Mouse (Mus musculus) kidney, adult 9 months (tissue): ENCODE data around the gene Kalrn.

Experiments
- DNase-seq: peaks from one replicate; pipeline ENCODE4 v3.0.0; 2022

Kalrn gene

DNA sequence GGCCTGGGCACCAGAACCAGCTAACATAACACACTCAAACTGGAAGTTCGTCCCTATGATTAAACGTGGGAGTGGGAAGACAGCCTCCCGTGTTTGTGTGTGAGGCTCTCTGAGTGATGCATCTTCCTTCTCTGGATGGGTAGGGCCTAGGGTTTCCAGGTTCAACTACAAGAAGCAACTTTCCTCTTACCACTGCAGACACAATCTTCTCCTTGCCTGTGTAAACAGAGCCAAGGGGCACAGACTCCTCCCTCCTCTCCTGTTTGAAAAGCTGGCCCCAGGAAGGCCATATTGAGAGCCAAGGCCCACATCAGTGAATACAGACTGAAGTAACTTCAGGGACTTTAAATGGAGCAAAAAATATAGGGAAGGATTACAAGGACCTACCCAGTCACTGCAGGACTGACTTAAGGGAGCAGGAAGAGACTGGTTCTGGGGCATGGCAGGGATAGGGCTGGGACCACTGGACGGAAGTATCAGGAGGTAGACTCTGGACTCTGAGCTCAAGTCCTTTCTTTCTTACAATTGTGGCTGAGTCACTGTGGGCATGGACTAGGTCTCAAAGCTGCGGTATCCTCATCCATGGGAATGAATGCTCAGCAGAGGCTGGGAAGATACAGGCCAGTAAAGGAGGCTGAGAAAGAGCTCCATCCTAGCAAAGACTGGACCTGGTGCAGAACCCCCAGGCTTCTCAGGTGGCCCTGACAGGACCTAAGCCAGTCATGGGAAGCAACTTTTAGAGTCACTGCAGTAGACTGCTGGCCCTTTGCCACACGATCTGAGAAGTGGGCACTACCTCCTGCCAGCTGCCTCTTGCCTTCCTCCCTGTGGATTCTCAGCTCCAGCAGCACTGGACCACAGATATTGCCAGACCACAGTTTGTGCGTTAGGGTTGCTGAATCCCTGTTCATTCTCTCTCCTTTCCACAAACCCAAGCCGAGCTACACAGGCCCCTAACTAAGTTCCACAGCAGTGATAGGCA is 228.1 kb downstream of the Kalrn start:
- peak; percentile 42 for DNase-seq

DNA sequence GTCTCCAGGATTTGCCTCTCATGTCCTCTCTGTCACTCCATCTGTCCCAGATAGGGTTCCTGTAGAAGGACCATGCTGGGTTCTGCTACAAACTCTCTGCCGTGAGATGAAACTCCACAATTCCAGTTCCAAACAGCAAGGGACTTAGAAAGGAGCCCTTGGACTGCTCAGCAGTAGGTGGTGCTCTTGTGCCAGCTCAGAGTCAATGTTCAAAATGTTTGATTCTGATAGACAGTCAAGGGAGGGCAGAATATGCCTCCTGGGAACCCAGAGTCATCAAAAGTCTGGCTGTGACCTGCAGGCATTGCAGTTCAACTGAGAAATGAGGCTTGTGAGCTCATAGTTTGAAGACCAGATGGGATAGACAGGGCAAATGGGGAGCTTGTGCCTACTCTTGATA is 229.4 kb downstream of the Kalrn start:
- peak; percentile 81 for DNase-seq

DNA sequence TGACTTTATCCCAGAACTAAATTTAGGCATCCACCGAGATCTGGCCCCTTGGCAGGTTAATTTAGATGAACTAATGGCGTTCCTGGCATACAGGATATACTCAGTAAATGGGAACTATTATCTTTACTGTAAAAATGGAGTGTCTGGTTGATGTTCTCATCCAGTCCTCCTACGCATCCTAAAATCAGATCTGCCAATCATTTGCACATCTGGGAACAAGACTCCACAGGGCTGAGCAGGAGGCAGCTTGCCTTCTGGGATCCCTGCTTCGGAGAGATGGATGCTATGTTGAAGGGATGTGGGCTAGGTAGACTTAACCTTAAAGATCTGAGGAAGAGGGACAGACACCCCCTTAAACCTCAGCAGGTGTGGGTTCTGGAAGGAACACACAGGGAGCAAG is 230.2 kb downstream of the Kalrn start:
- DNase-seq, result no peak

DNA sequence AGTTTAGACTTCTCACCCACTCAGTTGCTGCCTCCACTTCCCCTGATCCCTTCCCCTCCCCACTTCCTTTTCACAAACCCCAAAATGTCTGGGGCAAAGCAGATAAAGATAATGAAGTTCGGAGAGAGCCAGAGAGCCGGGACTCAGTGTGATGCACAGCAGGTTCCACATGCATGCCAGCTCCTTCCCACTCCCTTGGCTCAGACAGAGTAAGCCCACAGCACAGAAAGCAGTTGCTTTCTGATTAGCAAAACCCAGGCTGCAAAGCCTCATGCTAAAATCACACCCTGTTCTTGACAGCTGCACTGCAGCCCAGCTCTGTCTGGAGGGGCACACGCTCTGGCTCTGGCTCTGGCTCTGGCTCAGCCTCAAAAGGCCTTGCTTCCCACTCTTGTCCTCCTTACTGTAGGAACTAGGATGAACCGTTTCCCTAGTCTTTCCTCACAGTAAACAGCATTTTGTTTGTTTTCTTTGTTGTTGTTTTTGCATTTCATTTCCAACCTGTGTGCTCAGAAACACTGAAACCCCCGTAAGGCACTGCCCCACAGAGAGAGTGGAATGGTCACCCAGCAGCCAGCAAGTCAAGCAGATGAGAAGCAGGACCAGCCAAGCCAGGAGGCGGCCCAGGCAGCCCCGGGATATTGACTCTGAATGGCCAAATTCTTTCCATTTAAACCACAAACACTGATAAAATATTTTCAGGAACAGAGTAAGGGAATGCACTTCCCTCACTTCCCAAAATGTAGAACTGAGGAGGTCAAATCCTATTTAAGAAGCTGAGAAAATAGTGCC is 230.8 kb downstream of the Kalrn start:
- DNase-seq, result no peak

DNA sequence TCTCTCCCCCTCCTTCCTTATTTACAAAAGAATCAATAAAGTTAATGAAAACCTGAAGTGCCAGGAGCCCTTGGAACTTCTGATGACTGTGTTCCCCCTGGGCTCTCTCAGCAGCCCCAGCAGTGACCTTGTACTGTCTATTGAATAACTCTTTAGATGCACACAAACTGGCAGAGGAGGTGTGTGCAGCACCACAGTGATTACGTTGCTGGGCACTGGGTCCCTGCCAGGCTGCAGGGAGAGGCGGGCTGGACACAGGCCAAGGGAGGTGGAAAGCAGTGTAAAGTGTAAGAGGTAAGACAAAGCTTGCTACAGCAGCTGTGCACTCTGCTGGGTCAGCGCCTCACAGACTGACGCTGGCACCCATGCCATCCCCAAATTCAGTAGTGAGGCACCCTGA is 238.4 kb downstream of the Kalrn start:
- peak; percentile 63 for DNase-seq

DNA sequence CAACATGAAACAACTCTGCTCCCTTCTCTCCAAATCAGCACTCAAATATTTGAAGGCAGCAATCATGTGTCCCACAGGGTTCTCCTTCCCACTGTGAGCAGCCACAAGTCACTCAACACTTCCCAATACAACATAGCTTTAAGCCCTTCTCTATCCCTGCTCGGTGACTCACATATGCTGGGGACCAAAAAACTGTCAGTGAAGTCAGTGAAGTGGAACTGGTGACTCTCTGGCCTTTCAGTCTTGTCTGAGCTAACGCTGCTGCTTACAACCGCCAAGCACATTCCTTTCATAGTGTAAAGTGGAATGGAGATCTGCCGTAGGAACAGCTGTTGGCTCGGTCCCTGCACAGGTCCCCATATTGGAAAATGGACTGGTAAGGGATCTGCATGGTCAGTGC is 241.7 kb downstream of the Kalrn start:
- no peak for DNase-seq

DNA sequence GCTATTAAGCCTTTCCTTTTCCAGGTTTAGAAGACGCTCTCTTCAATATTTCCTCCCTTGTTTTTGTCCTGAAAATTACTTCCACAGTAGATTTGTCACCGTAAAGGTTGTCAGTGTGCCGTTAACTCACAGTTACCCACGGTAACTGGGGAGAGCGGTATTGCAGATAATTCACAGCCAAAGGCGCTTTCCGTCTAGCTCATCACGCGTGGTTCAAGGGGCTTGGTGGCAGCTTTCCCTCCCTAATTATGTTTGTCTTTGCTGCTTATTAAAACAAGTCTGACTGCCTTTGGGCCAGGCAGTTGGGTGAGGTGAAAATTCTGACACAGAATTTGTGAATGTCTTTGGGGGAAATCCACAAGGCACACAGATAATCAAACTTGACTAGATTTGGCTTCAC is 243.5 kb downstream of the Kalrn start:
- DNase-seq, result no peak

DNA sequence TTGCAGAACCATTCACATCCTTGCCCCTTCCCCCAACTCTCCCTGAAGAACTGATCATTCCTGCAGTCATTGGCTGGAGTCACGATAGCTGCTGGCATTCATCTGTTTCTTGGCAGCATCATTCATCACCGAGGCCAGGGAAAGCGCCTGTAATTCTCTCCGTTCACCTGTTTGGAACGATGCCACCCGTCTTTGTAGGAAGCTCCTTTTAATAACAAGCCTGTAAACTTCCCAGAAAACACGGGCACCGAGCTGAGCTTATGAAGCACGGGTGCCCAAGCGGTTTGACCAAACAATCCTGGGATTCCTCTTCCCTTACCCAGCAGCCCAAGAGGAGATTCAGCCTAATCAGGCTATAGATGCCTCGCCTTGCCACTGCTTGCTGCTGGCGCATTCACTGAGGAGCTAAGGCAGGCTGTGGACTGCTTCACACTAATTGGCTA is 243.9 kb downstream of the Kalrn start:
- DNase-seq, result no peak

DNA sequence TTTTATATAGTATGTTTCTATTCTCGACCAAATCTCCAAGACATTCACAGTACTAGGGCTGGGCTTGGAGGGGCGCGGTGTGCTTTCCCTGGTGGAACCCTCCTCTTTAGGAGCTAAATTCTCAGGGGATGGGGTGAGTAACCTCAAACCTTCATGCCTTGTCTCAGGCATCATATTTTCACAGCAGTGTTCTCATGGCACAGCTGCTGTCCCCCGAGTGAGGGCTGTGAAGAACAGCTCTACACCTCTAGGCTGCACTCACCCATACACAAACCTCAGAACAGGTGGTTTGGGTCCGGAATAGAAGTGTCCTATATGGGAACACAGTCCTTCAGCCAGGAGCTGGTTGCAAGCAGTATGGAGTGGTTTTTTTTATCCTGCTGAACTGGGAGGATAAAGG is 245.4 kb downstream of the Kalrn start:
- no peak for DNase-seq

DNA sequence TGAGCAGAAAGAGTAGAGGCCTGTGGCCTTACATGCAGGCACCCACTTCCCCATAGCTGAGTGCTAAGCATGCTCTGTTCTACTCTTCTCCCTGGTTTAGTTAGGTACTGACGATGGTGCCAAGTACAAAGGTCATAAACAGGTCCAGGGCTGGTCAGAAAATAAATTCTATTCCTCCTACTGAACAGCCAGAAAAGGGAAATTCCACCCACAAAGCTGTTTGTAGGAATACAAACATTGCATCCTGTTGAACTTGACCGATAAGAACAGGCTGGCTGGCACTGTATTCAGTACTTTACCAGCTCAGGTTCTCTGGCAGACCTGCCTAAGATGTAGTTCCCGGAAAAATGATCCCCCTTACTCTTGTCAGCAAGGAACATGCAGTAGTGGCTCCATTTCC is 247.5 kb downstream of the Kalrn start:
- DNase-seq, result peak; percentile 73

DNA sequence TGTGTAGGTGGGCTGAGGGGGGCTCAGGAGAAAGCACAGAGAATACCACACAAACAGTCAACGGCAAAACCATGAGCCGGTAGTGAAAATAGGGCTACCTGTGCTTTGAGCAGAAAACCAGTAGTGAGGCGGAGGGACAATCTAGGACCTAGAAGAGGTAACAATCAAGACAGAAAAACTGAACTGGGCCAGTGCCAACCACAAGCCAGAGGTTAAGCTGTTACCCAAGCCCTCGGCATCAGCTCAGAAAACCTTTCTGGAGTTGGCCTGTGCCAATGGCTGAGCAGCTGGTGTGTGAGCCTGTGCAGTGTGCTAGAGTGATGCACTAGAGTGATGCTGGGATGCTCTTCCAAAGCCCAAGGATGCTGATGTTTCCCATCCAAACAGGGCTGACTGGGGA is 248.2 kb downstream of the Kalrn start:
- DNase-seq, result peak; percentile 42

DNA sequence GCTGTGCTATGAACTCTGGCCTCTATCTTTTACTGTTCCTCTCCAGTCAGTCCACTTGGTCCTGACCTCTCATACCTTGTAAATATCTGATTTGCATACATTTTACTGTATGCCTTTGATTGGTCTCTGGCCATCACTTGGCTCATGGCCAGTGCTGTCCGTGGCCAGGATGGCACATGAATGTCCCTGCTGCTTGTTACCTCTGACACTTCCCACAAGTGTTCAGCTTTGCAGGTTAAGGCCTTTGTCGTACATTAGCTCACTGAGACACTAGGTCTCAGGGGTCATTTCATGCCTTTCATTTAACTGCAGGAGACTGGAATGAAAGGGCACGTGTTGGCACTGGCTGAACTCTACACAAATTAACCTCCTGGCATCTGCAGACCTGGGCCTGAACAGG is 248.6 kb downstream of the Kalrn start:
- peak; percentile 74 for DNase-seq

DNA sequence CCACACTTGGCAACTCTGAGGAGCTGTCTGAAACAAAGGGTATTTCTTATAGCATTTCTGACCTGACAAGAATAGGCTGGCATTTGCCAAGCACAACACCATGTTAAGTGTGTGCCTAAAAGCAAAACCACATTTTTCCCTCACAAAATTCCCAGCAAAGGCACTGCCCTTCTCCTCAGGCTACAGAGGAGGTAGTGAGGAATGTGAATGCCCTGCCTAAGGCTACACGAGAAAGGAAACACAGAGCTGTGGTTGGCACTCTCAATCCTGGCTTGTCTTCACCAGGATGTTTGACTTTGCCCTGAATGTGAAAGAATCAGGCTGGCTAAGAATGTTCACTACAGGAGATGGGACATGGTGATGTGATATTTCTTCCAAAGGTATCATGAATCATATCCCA is 249.8 kb downstream of the Kalrn start:
- DNase-seq, result no peak

DNA sequence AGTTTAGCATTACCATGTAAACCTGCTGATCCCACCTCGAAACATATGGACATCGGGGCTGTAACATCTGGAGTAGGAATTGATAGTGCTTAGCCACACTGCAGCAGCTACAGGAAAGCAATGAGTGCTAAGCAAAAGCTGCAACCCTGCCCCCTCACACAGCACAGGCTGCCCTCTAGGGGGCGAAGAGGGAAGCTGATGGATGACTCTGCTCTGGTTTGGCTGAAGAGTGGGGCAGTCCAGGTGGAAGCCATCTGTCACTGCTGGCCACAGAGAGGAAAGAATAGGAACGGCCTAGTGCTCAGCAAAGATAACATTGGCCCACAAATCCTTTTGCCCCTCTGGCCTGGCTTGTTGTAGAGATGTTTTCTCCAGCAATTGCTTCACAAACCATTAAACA is 250.8 kb downstream of the Kalrn start:
- peak; percentile 58 for DNase-seq

DNA sequence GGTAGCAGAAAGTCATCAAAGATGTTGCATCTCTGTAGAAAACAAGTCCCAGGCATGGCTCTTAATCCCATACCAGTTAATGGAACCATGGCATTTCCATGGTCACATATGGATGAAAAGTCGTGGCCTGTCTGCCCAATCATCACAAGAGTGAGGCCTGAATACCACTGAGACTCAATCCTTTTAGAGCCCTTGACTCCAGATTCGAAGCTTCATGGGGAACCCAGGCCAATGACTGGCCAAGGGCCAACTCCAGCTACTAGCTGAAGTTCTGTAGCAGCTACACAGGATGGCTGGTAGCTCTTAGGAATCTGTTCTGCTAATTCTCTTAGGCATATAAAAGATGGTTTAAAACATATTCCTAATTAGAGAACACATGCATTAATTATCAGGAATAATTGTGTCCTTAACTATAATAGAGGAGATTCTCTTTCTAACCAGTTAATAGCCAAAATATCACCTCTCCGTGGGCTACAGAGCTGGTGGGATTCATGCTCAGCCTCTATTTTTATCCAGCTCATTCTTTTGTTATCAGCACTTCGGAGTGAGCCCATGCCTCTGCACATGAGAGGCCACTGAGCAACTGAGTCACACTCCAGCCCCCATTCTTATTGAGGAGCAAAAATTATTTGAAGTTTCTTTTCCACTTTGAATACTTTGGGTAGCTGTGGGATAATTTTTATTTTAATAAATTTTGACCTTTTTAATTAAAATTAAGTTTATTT is 252.1 kb downstream of the Kalrn start:
- DNase-seq, result no peak

DNA sequence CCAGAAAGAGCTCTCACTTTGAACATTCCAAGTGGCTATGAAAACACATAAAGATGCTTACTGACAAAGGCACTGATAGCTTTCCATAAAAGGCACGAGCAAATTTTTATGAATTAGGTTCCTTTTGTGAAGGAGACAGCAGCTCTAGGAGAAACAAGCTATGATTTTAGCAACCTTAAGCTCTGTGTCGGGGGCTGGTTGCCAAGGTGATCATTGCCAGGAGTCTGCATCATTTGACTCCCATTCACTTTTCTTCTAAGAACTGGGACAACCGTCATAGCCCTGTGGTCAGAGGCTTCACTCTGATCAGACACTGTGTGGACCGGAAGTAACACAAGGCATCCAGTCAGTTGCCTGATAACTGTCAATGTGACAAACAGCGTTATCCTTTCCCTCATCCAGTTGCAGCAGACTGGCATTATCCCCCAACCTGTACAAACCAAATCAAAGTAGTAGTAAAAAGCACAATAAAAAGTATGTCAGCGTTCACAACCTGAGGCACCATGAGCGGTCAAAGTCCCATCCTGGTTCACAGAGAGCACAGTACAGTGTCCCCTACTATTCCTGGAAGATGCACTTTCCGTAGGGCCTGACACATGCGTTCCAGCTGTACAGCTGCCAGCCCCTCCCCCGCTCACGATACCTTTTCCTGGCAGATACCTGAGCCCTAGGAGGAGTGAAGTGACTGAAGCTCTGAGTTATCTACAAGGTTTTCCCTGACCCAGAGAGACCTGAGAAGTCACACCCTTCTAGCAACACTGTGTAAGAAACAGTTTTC is 253.1 kb downstream of the Kalrn start:
- peak; percentile 57 for DNase-seq

DNA sequence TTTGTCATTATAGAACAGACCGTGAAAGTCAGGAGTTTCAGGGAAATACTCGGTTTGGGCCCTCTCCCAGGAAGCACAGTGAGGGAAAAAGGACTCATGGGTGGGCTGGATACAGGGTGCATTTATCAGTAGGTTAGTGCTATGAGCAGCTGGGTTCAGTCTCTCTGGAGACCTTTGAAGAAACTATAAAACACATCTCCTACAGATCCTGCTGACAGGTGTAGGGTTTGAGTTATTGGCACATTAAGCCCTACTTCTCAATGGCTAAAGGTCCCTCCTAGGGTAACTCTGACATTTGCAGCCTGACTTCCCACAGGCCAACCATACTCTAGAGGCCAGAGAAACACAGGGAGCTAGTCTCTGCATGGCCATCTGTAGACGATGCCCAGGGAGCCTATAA is 256.2 kb downstream of the Kalrn start:
- no peak for DNase-seq

DNA sequence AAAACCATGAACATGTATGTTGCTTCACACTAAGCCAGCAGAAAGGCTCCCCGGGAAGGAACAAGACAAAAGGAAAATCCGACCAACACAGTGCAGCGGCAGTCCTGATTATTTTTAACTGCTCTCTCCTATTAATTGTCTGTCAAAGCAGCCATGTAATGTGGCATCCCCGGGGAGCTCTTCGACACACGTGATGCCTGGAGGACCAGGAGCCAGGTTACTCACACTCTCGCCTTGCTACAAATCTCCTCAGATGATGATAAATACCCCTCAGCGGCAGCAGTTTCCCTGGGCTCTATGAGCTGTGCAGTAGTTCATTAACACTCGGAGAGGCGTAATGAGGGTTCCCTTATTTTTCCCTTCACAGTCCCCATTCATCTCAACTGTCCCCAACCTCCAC is 257.1 kb downstream of the Kalrn start:
- DNase-seq, result no peak

DNA sequence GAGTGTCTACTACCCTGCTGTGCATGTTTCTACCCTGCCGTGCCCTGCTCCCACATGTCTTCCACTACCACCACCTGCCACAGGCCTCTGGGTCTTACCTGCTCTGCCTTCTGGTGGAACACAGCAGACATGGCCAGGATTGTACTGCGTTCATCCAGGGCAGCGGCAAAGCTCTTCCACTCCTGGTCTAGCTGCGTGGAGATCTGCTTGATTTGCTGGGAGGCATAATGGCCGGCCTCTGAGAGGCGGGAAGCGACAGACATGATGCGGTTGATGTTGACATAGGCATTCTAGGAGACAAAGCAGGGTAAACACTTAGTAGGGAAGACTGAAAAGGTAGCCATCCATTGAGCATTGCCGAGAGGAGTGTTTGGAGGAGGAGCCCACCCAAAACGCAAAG is 259.3 kb downstream of the Kalrn start:
- DNase-seq, result no peak

DNA sequence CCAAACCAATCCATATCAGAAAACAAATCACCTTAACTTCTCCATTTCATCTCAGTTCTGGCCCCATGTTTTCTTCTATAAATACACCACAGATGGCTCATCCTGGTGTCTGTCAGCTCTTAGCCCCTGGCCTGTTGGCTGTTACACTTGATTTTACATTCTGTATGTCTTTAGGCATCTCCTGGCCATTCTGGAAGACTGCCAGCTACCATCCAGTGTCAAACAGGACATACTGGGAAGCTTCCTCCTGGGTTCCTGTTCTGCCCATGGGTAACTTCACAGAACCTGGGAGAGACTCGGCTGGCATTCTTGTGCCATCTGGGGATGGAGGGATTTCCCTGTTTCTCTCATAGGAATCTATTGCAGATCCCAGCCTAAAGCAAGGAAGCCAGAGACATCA is 261.8 kb downstream of the Kalrn start:
- no peak for DNase-seq

DNA sequence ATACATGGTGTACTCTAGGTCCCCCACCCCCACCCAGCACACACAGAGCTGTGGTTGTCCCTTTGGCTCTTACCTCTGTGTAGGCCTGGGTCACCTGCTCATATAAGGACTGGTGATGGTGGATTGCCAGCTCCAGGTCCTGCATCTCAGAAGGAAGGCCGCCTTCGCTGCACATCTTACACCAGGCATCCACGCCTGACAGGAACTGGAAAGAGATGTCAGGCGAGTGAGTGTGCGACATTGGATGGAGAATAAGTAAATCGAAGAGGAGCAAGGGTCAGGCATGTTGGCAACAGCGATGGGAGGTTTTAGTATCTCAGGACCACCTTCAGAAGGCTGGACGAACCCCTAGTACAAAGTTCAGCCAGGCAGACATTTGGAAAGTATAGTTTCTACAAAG is 263.0 kb downstream of the Kalrn start:
- no peak for DNase-seq

DNA sequence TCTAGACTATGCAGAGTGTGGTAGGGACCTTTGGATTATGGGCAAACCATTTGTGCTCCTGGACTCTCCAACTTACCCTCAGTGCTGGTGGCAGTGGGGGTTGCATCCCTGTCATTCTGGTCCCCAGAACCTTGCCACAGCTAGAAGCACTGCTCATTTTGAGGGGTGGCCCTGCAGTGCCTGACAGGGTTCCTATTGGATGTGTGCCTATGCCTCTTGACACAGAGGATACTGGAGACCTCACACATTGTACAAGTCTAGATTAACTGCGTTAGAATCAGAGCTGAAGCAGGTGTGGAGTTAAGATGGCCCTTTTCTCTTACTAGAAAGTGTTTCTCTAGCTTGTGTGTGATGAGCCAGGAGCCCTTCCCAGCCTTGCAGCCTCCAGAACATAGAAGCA is 265.0 kb downstream of the Kalrn start:
- DNase-seq, result no peak

DNA sequence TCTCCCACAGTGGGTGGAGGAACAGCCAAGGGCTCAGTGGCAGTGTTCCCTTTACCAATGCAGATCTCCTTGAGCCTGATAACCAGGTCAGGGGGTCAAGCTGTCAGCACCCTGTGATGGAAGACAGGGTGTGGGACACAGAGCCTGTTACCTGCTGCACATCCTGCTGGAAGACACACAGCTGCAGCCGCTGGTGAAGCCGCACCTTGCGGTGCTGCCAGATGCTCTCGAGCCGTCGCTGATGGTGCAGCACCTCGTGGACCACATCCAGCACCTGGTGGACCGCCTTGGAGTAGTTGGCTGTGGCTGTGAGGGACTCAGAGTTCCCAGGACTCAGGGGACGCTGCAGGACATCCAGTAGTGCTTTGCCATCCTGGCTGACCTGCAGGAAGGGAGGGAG is 265.9 kb downstream of the Kalrn start:
- DNase-seq, result no peak
